Mouse (Mus musculus): ENCODE data around the gene Adamts16. TPM values are rescaled to one million over a fixed set of nuclear protein-coding genes. Genes with fewer than 3 reads are reported as not detected.

The Adamts16 gene
- total RNA-seq, 1 experiment from 2014 or later: not detected

DNA sequence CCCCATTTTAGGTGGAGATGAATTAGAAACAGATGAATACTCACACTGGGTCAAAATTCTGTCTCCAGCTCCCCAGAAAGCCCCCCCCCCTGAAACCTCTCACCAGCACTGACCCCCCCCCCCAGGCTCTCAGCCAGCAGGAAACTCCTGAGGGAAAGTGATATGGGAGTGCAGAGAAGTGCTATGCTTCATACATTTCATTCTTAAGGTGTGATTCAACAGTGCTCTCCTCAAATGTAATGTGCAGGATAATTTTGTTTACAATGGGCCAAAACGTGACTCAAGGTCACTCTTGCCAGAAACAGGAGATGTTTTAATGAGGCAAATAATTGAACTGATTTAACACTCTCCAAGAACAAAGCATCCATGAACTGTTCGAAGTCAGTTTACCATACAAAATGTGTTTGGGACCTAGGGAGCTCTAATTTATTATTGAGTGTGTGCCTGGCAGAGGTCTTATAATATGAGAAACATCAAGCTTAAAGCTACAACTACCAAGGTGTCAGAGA lies 152.1 kb downstream of the Adamts16 start:
- no peak for ATAC-seq (replicated peaks in 1 of 2; ENCODE audit: insufficient read depth in 1 of 2, low FRiP score in 2 of 2, low TSS enrichment in 1 of 2, low read depth in 1 of 2, poor library complexity in 2 of 2, severe bottlenecking in 2 of 2)

DNA sequence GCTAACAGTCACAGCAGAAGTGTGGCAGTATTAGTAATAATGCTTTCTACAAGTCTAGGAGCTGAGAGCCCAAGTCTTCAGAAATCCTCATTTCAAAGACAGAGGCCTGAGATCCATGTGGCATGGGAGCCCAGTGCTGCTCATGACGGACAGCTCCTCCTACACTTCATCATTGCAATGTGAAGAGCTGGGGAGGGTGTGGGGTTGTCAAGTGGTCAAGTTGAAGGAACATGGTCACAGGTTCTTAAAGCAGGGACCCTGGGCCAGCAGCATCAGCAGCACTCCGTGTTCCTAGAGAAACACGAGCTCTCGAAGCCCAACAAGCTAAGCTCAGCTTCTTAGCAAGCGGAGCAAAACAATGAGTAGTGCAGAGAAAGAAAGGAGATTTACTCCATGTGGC lies 155.8 kb downstream of the Adamts16 start:
- ATAC-seq (replicated peaks in 1 of 2; ENCODE audit: insufficient read depth in 1 of 2, low FRiP score in 2 of 2, low TSS enrichment in 1 of 2, low read depth in 1 of 2, poor library complexity in 2 of 2, severe bottlenecking in 2 of 2): no peak

DNA sequence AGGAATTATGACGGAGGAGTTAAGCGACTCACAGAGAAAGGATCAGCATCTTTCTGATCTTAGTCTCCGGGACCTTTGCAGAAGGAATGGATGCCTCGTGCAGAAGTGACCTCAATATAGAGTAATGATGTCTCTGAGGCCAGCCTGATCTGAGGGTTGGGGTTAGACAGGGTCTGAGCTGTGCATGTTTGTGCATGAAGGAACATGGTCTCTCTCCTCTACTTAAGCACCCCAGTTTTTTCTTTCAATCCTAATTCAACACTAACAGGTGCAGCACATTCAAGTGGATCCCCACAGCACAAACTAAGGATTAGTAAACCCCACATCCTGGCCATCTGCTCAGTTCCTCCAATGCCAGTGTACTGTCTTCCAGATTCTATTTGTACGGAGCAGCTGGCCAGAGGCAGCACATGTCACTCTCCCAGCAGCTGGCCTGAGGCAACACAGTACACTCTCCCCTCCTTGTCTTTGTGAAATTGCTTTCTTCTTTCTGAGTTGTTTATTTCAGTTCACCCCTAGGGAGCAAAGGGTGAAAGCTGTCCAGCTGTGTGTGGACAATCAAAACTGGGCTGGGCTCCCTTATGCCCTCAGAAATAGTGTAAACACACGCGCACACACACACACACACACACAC lies 156.5 kb downstream of the Adamts16 start:
- ATAC-seq (replicated peaks in 1 of 2; ENCODE audit: insufficient read depth in 1 of 2, low FRiP score in 2 of 2, low TSS enrichment in 1 of 2, low read depth in 1 of 2, poor library complexity in 2 of 2, severe bottlenecking in 2 of 2): no peak

DNA sequence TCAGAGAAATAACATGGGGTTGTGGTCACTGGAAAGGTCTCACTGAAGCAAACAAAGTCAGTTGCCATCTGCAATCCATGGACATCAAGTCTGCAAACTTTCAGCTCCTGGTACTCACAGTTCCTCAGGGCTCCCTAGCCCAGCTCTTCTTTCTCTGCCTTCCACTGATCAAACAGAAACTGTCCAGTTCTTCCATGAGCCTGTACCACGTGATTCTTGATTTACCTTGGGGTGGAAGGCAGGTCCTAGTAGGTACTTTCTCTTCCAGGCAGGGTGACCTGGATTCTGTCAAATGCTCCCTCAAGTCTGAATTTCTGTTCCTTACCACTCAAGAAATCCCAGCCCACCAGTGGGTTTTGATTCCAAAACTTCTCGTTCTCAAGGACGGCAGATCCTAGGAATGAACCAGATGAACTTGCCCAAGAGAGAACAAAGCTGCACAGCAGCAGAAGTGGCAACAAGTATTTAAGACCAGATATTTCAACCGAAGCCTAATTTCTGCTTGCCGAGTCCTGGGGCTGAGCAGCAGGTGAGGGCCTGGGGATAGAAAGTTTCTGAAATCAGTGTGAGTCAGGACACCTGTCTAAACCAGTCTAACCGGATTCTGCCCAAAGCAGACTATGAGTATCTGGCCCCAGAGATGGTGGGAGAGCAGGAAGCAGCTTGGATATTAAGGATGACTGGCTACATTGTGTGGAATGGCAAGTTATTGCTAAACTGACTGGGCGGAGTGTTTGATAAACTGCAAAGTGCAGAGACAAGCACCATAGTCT lies 160.0 kb downstream of the Adamts16 start:
- no peak for ATAC-seq (replicated peaks in 1 of 2; ENCODE audit: insufficient read depth in 1 of 2, low FRiP score in 2 of 2, low TSS enrichment in 1 of 2, low read depth in 1 of 2, poor library complexity in 2 of 2, severe bottlenecking in 2 of 2)

DNA sequence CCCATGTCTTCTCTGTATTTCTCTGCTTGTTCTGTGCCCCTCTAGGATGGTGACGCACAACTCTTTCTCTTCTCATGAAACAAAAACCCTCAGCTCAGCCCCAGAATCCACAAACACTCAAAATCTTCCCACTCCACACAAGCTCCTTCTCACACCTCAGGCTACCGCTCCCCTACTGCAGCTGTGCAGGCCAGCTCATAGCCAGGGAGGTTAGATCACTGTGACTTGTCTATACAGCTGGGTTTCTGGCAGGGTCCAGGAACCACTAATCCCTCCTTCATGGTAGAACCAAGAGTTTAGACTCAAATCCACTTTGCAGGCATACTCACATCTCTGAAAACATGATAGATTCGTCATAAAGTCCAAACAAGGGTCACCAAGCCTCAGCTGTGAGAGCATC lies 161.3 kb downstream of the Adamts16 start:
- no peak for ATAC-seq (replicated peaks in 1 of 2; ENCODE audit: insufficient read depth in 1 of 2, low FRiP score in 2 of 2, low TSS enrichment in 1 of 2, low read depth in 1 of 2, poor library complexity in 2 of 2, severe bottlenecking in 2 of 2)

Other genes starting within 250 kb of the Adamts16 start
- gene Ice1, start 204.2 kb downstream of the Adamts16 start, total RNA-seq (2017): 33.5 and 43.0 TPM in 2 replicates

All from hematopoietic stem cell, adult 5-6 weeks (primary cell).